Mouse (Mus musculus): Measurements from ENCODE around the gene Gm17949. TPM values are rescaled to one million over a fixed set of nuclear protein-coding genes. Genes with fewer than 3 reads are reported as not detected.
A peak's percentile ranks its signal among the peaks of the same experiment; 100 is the strongest.

Gm17949 gene
- polyA plus RNA-seq, 1 experiment, result 0.08 TPM

GRCm38 (mm10) chr17:56989467-56990114 lies 21.7 kb upstream of the Gm17949 start:
- peak in 1 of 2 experiments; percentile 87 for DNase-seq (ENCODE audit: extremely low spot score in 1 of 2, low spot score in 1 of 2)

GRCm38 (mm10) chr17:56990115-56990746 lies 21.0 kb upstream of the Gm17949 start, which contains the start of gene Clpp:
Gene Clpp (plus strand): TSS chr17:56990305.
- DNase-seq (ENCODE audit: extremely low spot score in 1 of 2, low spot score in 1 of 2), result peak; percentile 95 to 96

DNA sequence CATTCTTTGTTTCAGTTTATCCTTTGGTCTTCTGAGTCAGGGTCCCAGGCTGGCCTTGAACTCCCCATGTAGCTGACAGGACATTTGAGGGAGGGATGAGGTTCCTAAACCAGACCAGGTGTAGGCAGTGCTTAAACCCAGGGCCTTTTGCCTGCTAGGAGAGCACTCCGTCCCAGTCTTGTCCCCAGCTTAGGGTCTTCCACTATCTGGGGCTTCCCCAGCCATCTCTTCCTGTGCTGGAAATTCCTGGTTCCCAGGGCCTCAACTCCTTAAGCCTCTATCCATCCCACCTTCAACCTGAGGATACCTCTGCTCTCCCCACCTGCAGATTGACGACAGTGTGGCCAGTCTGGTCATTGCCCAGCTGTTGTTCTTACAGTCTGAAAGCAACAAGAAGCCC lies 20.3 kb upstream of the Gm17949 start:
- DNase-seq (ENCODE audit: extremely low spot score in 1 of 2, low spot score in 1 of 2), result no peak

DNA sequence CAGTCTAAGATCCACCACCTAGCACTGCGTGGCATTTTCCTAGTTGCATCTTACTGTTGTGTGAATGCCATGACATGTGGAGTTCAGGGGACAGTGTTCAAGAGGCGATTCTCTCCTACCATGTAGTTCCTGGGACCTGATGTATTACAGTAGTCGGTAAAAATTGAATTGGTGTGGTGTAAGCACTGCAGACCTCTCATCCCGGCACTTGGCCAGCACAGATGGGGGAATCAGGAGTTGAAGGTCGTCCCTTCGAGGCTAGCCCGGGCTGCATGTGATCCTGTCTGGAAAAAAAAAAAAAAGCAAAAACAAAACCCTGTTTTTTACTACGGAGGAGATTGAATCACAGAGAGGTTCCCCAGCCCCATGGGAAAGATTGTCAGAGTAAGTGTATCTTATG lies 16.2 kb upstream of the Gm17949 start:
- DNase-seq (ENCODE audit: extremely low spot score in 1 of 2, low spot score in 1 of 2), result no peak

- DNase-seq (ENCODE audit: extremely low spot score in 1 of 2, low spot score in 1 of 2), result no peak
Observed at GRCm38 (mm10) chr17:56996506-56996905, 14.8 kb upstream of the Gm17949 start.

GRCm38 (mm10) chr17:56997029-56997667 lies 14.1 kb upstream of the Gm17949 start, which contains the start of gene Alkbh7:
Gene Alkbh7 (plus strand): TSS chr17:56997339.
- peak; percentile 94 to 95 for DNase-seq (ENCODE audit: extremely low spot score in 1 of 2, low spot score in 1 of 2)

DNA sequence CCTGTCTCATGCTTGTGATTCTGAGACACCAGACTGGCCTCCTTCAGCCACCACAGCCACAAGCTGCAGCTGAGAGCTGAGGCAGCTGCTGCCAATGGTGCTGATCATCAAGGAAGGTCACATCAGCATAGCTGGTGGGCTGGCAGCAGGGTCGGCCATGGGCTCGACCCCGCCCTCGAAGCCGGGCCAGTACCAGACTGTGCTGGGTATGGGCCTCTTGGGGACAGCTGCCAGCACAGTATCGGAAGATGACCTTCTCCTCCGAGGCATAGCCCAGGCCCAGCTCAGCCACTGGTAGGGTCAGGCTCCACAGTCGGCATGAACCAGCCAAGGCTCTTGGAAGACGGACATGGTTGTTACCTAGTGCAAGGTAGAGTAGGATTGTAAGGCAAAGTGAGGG lies 11.9 kb upstream of the Gm17949 start:
- no peak for DNase-seq (ENCODE audit: extremely low spot score in 1 of 2, low spot score in 1 of 2)

DNA sequence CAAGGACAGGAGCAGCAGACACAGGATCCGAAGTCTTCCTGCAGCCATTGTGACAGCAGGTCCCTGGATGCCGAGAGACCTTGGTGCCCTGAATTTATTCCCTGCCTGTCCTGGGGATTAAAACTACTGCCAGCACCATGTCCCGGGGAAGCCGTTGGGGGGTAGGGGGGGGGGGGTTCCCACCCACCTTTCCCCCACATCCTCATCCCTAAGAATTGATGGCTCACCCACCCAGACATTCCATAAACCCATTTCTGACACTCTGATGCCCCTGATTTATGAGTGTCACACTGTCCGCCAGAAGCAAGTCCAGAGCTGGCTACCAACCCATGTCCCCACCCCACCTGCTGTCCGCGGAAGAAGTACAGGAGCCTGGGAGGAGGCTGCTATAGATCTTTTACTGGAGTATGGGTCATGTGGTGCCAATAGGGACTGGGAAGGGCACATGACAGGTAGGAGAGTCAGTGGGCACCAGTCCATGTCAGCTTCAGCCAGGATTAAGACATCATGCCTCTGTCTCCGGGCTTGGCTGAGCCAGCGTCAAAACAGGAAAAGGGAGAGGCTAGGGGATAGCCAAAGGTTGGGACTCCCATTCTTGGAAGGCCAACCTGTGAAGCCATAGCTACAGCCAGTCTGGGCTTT lies 11.2 kb upstream of the Gm17949 start, which contains the start of gene Pspn:
Pspn (minus strand) TSS at position 51 of the 642 bp plus-strand sequence.
- no peak for DNase-seq (ENCODE audit: extremely low spot score in 1 of 2, low spot score in 1 of 2)

- no peak for DNase-seq (ENCODE audit: extremely low spot score in 1 of 2, low spot score in 1 of 2)
Observed at GRCm38 (mm10) chr17:57001228-57001627, 10.0 kb upstream of the Gm17949 start.

GRCm38 (mm10) chr17:57003994-57004393 lies 7.3 kb upstream of the Gm17949 start:
- no peak for DNase-seq (ENCODE audit: extremely low spot score in 1 of 2, low spot score in 1 of 2)

DNA sequence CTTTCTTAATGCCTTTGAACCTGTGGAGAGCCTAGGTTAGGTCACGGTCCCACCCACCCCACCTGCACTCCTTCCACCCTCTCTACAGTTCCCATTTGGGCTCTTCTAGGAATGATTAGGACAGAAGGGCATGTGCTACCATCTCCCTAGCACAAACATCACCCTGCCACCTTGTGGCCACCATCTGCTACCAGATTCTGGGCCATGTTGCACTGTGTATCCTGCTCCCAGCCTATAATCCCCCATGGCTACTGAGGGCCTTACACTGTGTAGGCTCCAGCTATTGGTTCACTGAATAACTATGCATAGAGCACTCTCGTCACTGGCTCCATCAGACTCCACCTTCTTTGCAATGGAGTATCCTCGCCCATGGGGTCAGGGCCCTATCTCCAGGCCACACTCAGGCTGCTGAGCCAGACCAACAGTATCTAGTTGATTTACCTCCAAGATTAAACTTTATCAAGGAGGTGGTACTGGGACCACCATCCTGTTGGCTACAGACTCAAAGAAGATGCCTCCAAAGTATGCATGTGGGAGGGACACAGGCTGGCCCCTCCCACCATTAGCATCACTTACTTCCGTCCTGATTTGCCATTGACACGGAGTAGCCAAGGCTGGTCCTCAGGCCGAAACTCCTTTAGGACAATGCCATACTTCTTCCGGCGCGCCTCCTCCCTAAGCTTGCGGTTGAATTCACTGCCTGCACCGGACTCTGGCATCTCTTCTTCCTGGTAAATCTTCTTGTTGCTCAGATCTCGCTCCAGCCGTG lies 3.9 kb upstream of the Gm17949 start:
- DNase-seq (ENCODE audit: extremely low spot score in 1 of 2, low spot score in 1 of 2), result no peak

GRCm38 (mm10) chr17:57010911-57011235 lies 396 bp upstream of the Gm17949 start:
- no peak for DNase-seq (ENCODE audit: extremely low spot score in 1 of 2, low spot score in 1 of 2)

DNA sequence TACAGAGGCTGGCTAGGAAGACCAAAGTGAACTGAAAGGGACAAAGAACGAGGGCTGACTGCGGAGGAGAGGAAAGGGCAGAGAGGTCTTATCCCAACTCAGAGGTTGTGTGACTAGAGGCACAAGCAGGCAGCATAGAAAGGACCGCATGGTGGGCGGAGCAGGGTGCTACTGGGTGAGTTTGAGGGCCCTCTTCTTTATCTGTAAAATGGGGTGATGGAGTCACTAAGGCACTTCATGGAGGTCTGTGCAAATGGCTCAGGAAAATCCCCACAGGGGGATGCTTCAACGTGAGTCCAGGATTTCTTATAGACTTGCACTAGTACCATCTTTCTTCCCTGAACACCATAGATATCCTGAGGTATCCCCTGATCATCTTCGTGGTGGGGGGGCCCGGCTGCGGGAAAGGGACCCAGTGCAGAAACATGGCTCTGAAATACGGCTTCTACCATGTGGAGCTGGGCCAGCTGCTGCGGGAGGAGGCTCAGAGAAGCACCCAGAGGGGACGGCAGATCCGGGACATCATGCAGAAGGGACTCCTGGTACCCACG lies 1.1 kb downstream of the Gm17949 start:
- DNase-seq (ENCODE audit: extremely low spot score in 1 of 2, low spot score in 1 of 2), result no peak

- DNase-seq (ENCODE audit: extremely low spot score in 1 of 2, low spot score in 1 of 2), result no peak
Observed at GRCm38 (mm10) chr17:57019693-57020092, 8.4 kb downstream of the Gm17949 start.

DNA sequence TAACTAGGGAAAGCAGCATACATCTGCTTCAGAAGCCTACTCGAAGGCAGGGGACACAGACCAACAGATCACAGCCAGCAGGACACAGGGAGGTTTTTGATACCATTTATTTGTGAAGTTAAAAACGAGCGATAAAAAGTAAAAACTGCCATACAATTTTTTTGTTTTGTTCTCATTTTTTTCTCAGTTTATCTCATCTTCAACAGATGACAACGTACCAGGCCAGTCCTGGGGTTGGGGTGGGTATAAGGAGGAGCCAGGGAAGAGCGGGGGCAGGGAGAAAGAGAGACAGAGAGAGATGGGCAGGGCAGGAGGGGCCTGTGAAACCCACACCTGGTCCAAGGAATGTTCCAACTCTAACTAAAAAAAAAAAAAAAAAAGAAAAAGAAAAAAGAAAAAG lies 9.7 kb downstream of the Gm17949 start:
- DNase-seq (ENCODE audit: extremely low spot score in 1 of 2, low spot score in 1 of 2), result no peak

DNA sequence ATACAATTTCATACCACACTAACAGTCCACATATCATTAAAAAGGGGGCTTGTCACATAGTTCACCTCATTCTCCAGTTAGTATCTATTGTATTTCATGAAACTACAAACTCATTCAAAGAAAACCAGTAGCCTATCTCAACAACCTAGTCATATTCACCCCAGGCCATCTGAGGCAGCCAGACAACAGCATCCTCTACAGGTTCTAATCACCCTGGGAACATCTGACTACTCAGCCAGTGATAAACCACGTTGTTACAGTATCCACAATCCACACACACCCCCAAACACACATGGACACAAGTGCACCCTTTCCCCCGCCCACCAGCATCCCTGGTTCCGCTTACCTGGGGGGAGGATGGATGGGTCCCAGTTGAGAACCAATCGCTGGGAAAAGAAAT lies 16.2 kb downstream of the Gm17949 start:
- no peak for DNase-seq (ENCODE audit: extremely low spot score in 1 of 2, low spot score in 1 of 2)

DNA sequence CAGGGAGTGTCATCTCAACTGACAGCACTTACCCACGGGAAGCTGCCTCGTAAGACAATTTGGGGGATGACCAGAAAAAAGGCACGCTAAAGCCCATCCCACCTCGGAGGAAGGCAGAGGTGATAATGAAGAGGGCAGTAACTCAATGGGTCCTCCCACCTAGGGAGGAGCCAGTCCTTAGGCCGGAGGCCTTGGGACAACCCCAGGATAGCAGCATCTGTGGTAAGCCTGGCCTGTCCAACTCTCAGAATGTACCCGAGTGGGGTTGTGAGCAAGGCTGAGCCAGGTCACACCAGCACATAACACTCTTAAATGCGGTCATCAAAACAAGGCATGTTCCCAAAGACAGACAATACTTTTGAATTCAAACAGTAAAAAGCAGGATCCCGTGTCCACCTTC lies 18.4 kb downstream of the Gm17949 start:
- no peak for DNase-seq (ENCODE audit: extremely low spot score in 1 of 2, low spot score in 1 of 2)

DNA sequence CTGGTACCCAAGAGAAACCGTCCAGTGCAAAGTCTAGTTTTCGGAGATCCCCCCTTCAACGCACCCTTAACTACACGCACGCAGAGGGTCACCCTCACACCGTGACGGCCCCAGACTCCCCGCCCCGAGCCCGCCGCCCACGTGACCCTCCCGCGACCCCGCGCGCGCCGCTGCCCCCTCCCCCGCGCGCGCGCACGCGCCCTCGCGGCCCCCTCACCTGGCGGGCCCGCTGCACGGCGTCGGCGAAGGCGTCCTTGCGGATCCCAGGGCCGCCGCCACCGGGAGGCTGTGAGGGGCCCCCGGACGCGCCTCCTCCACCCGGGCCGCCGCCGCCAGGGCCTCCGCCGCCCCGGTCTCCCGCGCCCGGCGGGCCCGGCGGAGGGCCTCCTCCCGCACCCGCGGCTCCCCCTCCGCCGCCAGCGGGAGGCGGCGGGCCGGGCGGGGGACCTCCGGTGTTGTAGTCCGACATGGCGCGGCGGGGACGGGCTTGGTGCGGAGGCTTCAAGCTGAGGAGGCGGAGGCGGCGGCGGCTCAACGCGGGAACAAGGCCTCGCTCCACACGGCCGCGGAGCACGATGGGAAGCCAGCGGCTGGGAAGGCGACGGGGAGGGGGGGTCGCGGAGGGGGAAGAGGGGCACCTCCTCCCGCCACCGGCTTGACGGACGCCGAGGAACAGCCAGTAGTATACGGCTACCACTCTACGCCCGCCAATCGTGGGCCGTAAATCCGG lies 19.8 kb downstream of the Gm17949 start, which contains the start of gene Khsrp:
Khsrp (minus strand) TSS at position 592 of the 730 bp plus-strand sequence.
- no peak for DNase-seq (ENCODE audit: extremely low spot score in 1 of 2, low spot score in 1 of 2)

- DNase-seq (ENCODE audit: extremely low spot score in 1 of 2, low spot score in 1 of 2), result peak; percentile 100
Observed at GRCm38 (mm10) chr17:57031661-57032420, 20.6 kb downstream of the Gm17949 start.
